Mouse (Mus musculus) gastrocnemius, postnatal 4 days (tissue): ENCODE measurements around the gene Olfr1241. TPM values are rescaled to one million over a fixed set of nuclear protein-coding genes. Genes with fewer than 3 reads are reported as not detected.

Source experiments
- DNase-seq, 2 experiments: peaks; one replicate each; pipeline ENCODE4 v3.0.0; 2021 to 2022; ENCODE audit warnings: low spot score in 2 of 2, mixed read lengths in 2 of 2
- long read RNA-seq, 2 experiments: library from polyadenylated mRNA; stranded (forward); transcript quantifications; one replicate each; pipeline ENCODE4 v2.0.0; 2021
- total RNA-seq, 2 experiments: library from RNA; stranded (reverse); gene quantifications; 2 replicates each; pipeline ENCODE4 v1.2.3; 2021

Gene Olfr1241
- not detected for total RNA-seq
- long read RNA-seq, experiment 1, result 0 reads
- long read RNA-seq, experiment 2, result 0 reads

- DNase-seq, result no peak
These were observed at the start of gene Olfr1241 for GRCm38 (mm10) chr2:89487026-89487425. Gene Olfr1241, minus strand, starts transcription at chr2:89487126.

- no peak for DNase-seq
These were observed 44.5 kb upstream of the Olfr1241 start, which contains the start of gene Olfr1243 for GRCm38 (mm10) chr2:89531387-89531786. Gene Olfr1243, minus strand, starts transcription at chr2:89531487.

- DNase-seq, result no peak
These were observed 11.3 kb upstream of the Olfr1241 start, which contains the start of gene Olfr1242 for GRCm38 (mm10) chr2:89498235-89498634. Gene Olfr1242, minus strand, starts transcription at chr2:89498335.

- no peak for DNase-seq
These were observed 44.0 kb downstream of the Olfr1241 start, which contains the start of gene Olfr1240 for GRCm38 (mm10) chr2:89442900-89443299. Gene Olfr1240, minus strand, starts transcription at chr2:89443000.

Other genes starting within 250 kb of the Olfr1241 start
- gene Olfr1228, start 233.1 kb downstream of the Olfr1241 start, total RNA-seq, result not detected
- not detected for gene Olfr1229, start 199.1 kb downstream of the Olfr1241 start, total RNA-seq
- not detected for gene Olfr1230, start 189.9 kb downstream of the Olfr1241 start, total RNA-seq
- gene Olfr1231, start 180.1 kb downstream of the Olfr1241 start, total RNA-seq, result not detected
- not detected for gene Olfr1232, start 157.5 kb downstream of the Olfr1241 start, total RNA-seq
- not detected for gene Olfr1233, start 144.7 kb downstream of the Olfr1241 start, total RNA-seq
- not detected for gene Olfr1234, start 122.3 kb downstream of the Olfr1241 start, total RNA-seq
- gene Olfr1238, start 77.5 kb downstream of the Olfr1241 start, total RNA-seq, result not detected
- not detected for gene Olfr1239, start 66.7 kb downstream of the Olfr1241 start, total RNA-seq
- gene Olfr1240, start 44.1 kb downstream of the Olfr1241 start, total RNA-seq, result not detected
- gene Olfr1242, start 11.2 kb upstream of the Olfr1241 start, total RNA-seq, result not detected
- not detected for gene Olfr1243, start 44.4 kb upstream of the Olfr1241 start, total RNA-seq
- gene Olfr1245, start 91.3 kb upstream of the Olfr1241 start, total RNA-seq, result not detected
- not detected for gene Olfr1246, start 106.0 kb upstream of the Olfr1241 start, total RNA-seq
- gene Olfr1247, start 127.0 kb upstream of the Olfr1241 start, total RNA-seq, result under 1 TPM; 0.07 to 0.08 TPM
- gene Olfr1248, start 131.1 kb upstream of the Olfr1241 start, total RNA-seq, result not detected
- not detected for gene Olfr1249, start 147.9 kb upstream of the Olfr1241 start, total RNA-seq
- not detected for gene Olfr1250, start 174.3 kb upstream of the Olfr1241 start, total RNA-seq
- not detected for gene Olfr1251, start 184.8 kb upstream of the Olfr1241 start, total RNA-seq
- not detected for gene Olfr1252, start 237.9 kb upstream of the Olfr1241 start, total RNA-seq